Mouse (Mus musculus): Measurements from ENCODE around the gene Marveld3. TPM values are rescaled to one million over a fixed set of nuclear protein-coding genes. Genes with fewer than 3 reads are reported as not detected.

The Marveld3 gene
- not detected for total RNA-seq (2018; cell fraction: chromatin; rRNA removed)
- not detected for total RNA-seq (2018; cell fraction: cytosol; rRNA removed)
- total RNA-seq (2018; cell fraction: nucleus; rRNA removed), result not detected
- polyA plus RNA-seq (2018), result not detected in 3 replicates

DNA sequence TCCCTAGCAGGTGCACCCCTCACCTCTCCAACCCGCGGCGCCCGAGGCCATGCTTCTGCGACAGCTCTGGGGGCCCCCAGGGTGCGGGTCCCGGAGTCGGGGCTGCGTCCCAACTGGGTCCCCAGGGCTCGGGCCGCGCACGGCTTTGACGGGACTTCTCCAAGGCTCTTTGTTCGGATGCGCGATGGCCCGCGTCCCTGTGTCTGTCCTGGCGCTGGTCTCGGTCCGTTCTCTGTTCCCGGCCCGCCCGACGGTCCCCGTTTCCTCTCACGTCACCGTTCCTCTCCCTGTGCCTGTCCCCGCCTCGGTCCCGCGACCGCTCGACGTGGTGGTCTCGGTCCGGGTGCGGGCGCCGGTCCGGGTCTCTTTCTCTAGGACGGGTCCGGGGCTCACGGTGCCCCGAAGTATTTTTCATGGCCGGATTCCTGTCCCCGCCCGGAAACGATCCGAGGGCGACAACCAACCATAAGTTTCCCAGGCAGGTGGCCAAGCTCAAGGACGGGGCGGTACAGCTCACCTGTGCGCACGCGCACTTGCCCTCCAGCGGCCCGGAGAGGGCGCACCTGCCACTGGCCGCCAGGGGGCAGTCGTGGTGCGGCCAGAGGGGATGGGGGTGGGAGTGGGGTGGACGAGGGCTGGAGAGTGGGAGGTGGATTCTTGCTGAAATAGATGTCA lies at the start of gene Marveld3:
Gene Marveld3 (minus strand): TSS at position 511 of the 675 bp plus-strand sequence.
- Histone ChIP-seq H3K27ac (no peak within 1 kb of the TSS), H3K4me3 (ENCODE audit: inconsistent target) (no peak within 1 kb of the TSS), H3K79me2 (ENCODE audit: inconsistent target) (no peaks in the 10 kb centered on the region), H3K36me3 (ENCODE audit: inconsistent target) (no peaks in the 10 kb centered on the region)
- WGBS (ENCODE audit: missing documents), result 10% methylated on average over 62 of the region's 64 CpGs

DNA sequence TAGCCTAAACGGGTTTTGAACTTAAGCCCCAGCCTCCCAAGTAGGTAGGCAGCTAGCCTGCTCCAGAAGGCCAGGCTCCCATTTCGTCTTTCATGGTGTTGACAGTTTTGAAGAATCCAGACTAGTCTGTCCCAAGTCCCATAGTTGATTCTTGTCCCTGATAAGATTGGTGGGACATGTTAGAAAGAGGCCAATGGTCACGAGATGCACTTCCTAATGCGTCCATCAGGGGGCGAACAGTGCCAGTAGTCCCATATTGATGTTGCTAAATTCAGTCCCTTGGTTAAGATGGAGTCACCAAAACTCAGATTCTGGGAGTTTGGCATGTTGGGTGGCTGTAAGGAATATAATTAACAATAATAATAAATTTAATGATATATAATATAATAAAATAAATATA lies 48.9 kb upstream of the Marveld3 start:
- H3K4me3 ChIP-seq (ENCODE audit: inconsistent target), result no peak overlapping the region
- H3K36me3 ChIP-seq (ENCODE audit: inconsistent target), result no peaks in the 10 kb centered on the region
- H3K27ac ChIP-seq, result no peak overlapping the region
- 38% methylated on average over 5 of the region's 5 CpGs for WGBS (ENCODE audit: missing documents)
- no peaks in the 10 kb centered on the region for H3K79me2 ChIP-seq (ENCODE audit: inconsistent target)

DNA sequence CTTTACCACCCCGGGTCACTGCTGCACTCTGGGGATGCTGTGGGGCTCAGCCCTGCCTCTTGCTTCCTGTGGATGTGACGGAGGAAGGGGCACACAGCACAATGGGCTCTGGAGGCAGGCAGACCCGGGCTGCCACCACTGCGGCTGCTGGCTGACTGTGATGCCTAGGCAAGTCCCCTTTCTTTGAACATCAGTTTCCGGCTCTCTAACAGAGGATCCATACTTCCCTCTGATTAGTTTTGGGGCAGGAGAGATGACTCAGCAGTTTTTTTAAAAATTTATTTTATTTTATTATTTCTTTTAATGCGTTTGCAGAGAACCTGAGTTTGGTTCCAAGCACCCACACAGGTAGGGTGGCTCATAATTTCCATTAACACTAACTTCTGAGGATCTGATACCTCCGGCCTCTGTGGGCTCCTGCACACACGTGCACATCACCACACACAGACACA lies 47.0 kb upstream of the Marveld3 start:
- H3K4me3 ChIP-seq (ENCODE audit: inconsistent target), result no peak overlapping the region
- H3K36me3 ChIP-seq (ENCODE audit: inconsistent target), result no peaks in the 10 kb centered on the region
- 22% methylated on average over 8 of the region's 8 CpGs for WGBS (ENCODE audit: missing documents)
- no peak overlapping the region for H3K27ac ChIP-seq
- H3K79me2 ChIP-seq (ENCODE audit: inconsistent target), result no peaks in the 10 kb centered on the region

DNA sequence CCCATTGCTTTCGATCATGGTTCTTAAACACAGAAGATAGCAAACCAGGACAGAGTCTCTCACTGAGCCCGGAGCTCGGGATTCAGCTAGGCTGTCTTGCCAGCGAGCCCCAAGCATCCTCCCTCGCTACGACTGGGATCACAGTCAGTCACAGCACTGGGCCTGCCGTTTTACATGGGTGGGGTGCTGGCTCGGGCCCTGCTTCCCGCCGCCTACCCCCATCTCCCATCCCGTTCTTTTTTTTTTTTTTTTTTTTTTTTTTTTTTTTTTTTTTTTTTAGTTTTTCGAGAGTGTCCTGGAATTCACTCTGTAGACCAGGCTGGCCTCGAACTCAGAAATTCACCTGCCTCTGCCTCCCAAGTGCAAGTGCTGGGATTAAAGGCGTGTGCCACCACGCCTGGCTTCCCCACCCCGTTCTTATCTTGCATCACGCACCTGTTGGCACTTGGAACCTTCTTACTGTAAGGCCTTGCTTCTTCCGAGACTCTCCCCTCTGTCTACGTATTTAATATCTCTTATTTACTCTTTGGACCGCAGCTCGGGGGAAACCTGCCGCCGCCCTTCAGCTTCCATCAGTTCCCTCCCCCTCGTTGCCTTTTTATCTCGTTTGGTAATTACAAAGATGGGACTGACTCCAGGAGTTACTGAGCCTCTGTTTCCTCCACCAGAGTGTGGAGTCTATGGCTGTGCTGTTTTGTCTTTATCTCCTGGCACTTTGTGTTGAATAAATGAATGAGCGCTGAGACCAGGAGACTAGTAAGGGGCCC lies 46.4 kb upstream of the Marveld3 start:
- Histone ChIP-seq H3K36me3 (ENCODE audit: inconsistent target) (no peaks in the 10 kb centered on the region), H3K79me2 (ENCODE audit: inconsistent target) (no peaks in the 10 kb centered on the region), H3K27ac (no peak overlapping the region), H3K4me3 (ENCODE audit: inconsistent target) (no peak overlapping the region)
- 69% methylated on average over 17 of the region's 26 CpGs for WGBS (ENCODE audit: missing documents)

DNA sequence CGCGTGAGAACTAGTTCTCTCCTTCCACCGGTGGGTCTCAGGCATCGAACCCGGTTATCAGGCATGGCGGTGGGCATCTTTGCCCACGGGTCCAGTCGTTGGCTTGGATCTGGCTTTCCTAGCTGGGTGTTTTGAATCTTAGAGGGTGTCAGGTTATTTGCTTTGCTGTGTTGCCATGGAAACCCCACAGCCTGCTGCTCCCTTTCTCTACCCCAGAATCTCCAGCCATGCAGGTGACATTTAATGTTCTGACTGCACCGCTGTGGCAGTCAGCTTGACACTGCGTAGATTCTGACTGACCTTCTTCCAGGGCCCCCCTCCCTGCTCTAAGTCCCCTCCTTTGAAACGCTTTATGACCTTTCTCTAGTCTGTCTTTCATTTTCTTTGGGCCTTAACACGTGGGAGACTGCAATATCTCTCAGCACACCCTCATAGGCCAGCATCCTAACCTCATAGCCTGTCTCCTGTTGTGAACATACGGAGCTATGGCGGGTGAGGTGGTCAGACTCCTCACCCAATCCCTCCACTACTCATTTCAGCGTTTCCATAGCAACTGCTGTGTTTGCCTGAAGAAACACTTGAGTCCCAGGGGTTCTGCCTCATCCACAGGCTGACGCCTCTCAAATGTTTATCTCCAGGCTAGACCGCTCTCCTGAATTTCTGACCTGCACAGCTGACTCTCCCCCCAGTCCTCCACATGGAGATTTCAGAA lies 44.5 kb upstream of the Marveld3 start:
- 82% methylated on average over 17 of the region's 17 CpGs for WGBS (ENCODE audit: missing documents)
- Histone ChIP-seq H3K4me3 (ENCODE audit: inconsistent target) (no peak overlapping the region), H3K36me3 (ENCODE audit: inconsistent target) (no peaks in the 10 kb centered on the region), H3K27ac (no peak overlapping the region), H3K79me2 (ENCODE audit: inconsistent target) (no peaks in the 10 kb centered on the region)

DNA sequence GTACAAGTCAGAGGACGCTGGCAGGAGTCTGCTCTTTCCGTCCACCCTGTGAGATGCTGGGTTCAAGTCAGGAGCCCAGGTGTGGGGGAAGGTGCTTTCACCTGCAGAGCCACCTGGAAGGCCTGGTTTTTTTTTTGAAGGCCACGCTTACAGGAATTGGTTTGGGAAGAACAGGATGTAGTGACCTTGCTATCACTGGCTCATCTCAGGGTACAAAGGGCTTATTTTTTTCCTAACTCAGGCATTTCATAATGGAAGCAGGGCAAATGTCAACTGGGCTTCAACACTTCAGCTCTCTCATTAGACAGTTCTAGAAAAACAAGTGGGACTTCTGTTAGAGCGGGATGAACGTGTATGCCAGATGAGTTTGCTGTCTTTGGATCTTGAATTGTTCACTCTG lies 42.3 kb upstream of the Marveld3 start:
- no peak overlapping the region for H3K4me3 ChIP-seq (ENCODE audit: inconsistent target)
- 84% methylated on average over 5 of the region's 5 CpGs for WGBS (ENCODE audit: missing documents)
- no peaks in the 10 kb centered on the region for H3K36me3 ChIP-seq (ENCODE audit: inconsistent target)
- H3K27ac ChIP-seq, result no peak overlapping the region
- H3K79me2 ChIP-seq (ENCODE audit: inconsistent target), result no peaks in the 10 kb centered on the region

DNA sequence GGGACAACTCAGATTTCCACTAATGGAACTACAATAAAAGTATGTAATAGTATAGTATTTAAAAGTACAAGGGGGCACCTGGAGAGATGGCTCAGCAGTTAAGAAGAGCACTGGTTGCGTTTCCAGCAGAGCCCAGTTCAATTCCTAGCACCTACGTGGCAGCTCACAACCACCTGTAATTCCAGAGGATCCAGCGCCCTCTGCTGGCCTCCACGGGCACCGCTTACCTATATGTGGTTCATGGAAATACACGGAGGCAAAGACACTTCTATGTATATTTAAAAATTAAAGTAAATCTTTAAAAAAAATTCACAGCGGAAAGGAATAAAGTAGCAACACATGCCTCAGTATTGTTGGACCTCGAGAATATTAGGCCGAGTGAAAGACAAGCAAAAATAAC lies 41.0 kb upstream of the Marveld3 start:
- no peak overlapping the region for H3K27ac ChIP-seq
- no peak overlapping the region for H3K4me3 ChIP-seq (ENCODE audit: inconsistent target)
- H3K36me3 ChIP-seq (ENCODE audit: inconsistent target), result no peaks in the 10 kb centered on the region
- WGBS (ENCODE audit: missing documents), result 61% methylated on average over 9 of the region's 9 CpGs
- H3K79me2 ChIP-seq (ENCODE audit: inconsistent target), result no peaks in the 10 kb centered on the region

DNA sequence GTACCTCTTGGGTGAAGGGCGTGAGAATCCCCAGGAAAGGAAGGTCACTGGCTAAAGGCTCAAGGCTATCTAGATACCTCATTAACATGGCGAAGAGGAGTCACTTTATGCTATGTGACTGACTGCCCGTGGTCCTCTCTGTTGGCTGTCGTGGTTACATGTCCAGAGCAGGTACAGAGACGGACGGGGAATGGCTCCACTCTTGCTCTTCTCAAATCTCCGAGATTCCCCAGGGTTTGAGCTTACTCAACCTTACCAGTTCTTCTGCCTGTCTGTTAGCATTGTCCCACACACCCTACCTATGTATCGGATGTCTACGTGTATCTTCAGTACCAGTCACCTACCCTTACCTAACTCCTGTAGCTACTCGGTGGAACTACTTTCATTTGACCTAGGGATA lies 38.0 kb upstream of the Marveld3 start:
- Histone ChIP-seq H3K36me3 (ENCODE audit: inconsistent target) (no peaks in the 10 kb centered on the region), H3K79me2 (ENCODE audit: inconsistent target) (no peaks in the 10 kb centered on the region), H3K4me3 (ENCODE audit: inconsistent target) (no peak overlapping the region), H3K27ac (no peak overlapping the region)
- 87% methylated on average over 10 of the region's 10 CpGs for WGBS (ENCODE audit: missing documents)

DNA sequence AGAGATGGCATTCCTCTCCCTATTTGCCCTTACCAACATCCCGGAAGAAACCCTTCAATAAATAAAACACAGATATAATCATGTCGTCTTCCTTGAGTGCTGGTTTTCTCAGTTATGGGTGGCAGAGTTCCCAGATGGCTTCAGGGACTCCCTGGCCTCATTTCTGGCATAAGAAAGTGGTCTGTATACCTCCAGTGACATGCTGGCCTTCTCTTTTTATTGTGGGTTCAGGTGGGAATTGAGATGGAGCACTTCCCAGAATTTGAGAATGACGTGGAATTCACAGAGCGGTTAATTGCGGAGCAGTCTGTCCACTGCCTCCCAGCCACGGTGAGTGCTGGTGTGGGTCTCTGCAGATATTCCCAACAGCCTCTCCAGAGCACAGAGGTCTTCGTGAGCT lies 36.1 kb upstream of the Marveld3 start:
- Histone ChIP-seq H3K36me3 (ENCODE audit: inconsistent target) (no peaks in the 10 kb centered on the region), H3K4me3 (ENCODE audit: inconsistent target) (no peak overlapping the region), H3K79me2 (ENCODE audit: inconsistent target) (no peaks in the 10 kb centered on the region), H3K27ac (no peak overlapping the region)
- 88% methylated on average over 7 of the region's 7 CpGs for WGBS (ENCODE audit: missing documents)

DNA sequence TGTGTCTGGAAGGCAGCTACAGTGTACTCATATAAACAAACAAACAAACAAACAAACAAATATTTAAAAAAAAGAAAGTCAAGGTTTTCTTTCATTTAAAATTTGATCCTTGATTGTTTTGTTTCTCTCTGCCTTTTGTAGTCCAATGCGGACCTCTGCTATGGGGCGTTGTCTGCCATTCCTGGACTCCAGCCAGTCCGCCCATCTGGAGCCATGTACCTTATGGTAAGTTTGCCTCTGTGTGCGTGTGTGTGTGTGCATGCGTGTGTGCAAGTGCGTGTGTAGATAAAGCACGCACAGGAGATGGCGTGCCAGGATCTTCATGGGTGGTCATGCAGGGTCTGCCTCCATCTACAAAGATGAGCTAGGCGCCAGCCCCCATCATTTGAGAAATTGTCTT lies 35.4 kb upstream of the Marveld3 start:
- H3K27ac ChIP-seq, result no peak overlapping the region
- 91% methylated on average over 9 of the region's 9 CpGs for WGBS (ENCODE audit: missing documents)
- no peaks in the 10 kb centered on the region for H3K79me2 ChIP-seq (ENCODE audit: inconsistent target)
- H3K4me3 ChIP-seq (ENCODE audit: inconsistent target), result no peak overlapping the region
- H3K36me3 ChIP-seq (ENCODE audit: inconsistent target), result no peaks in the 10 kb centered on the region

DNA sequence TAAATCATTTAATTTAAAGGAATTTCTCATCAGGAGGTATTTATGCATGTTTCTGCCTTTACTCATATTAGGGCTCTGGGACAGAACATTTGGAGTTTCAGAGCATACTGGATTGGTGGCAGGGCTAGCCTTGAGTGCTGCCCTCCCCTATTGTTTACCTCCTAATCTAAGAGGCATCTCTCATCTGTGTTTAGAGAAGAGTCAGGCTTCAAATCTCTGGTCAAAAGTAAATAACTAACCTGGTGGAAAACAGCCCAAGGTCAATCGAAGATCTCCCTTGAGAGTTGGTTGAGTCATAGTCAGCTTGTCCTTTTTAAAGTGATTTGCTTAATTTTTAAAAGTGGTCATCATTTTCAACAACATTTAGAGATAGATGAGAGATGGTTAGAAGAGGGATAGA lies 30.9 kb upstream of the Marveld3 start:
- Histone ChIP-seq H3K4me3 (ENCODE audit: inconsistent target) (no peak overlapping the region), H3K36me3 (ENCODE audit: inconsistent target) (no peaks in the 10 kb centered on the region), H3K27ac (no peak overlapping the region), H3K79me2 (ENCODE audit: inconsistent target) (no peaks in the 10 kb centered on the region)
- 71% methylated on average over 1 of the region's 1 CpGs for WGBS (ENCODE audit: missing documents)

DNA sequence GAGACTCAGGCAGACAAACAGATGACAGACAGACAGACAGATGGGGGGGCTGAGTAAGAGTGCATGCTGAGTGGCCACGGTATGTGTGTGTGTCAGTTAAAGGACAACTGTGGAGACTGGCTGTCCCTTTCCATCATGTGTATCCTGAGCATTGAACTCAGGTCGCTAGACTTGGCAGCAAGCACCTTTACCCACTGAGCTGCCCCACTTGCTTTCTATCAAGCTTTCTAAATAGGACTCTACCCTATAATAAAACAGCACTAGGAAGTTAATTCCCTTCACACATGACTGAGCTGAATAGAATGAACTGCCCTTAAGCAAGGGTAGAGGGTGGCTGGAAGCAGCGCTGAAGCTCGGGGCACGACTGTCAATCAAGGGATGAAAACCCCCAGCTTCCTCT lies 30.2 kb upstream of the Marveld3 start:
- Histone ChIP-seq H3K36me3 (ENCODE audit: inconsistent target) (no peaks in the 10 kb centered on the region), H3K79me2 (ENCODE audit: inconsistent target) (no peaks in the 10 kb centered on the region), H3K4me3 (ENCODE audit: inconsistent target) (no peak overlapping the region), H3K27ac (no peak overlapping the region)
- WGBS (ENCODE audit: missing documents), result 90% methylated on average over 5 of the region's 5 CpGs

DNA sequence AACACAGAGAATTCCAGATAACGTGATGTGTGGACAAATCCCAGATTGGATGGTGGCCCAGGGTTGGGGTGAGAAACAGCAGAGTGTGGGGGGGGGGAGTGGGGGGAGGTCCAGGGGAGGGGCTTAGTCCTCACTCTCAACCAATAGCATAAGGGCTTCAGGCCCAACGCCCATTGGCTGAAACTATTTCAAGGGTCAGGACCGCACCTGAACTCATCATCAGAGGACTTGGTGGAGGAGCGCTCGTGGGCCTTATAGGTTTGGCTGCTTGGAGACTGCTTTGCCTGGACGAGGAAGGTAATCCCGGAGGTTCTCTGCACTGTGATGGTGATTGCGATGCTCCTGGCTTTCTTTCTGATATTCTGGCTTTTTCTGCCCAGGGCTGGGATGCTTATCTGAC lies 28.2 kb upstream of the Marveld3 start, which contains the start of gene Tat:
Gene Tat (plus strand): TSS at position 214 of the 400 bp plus-strand sequence.
- Histone ChIP-seq H3K4me3 (ENCODE audit: inconsistent target) (no peak within 1 kb of the TSS), H3K79me2 (ENCODE audit: inconsistent target) (no peaks in the 10 kb centered on the region), H3K27ac (no peak within 1 kb of the TSS), H3K36me3 (ENCODE audit: inconsistent target) (no peaks in the 10 kb centered on the region)
- WGBS (ENCODE audit: missing documents), result 89% methylated on average over 8 of the region's 8 CpGs

DNA sequence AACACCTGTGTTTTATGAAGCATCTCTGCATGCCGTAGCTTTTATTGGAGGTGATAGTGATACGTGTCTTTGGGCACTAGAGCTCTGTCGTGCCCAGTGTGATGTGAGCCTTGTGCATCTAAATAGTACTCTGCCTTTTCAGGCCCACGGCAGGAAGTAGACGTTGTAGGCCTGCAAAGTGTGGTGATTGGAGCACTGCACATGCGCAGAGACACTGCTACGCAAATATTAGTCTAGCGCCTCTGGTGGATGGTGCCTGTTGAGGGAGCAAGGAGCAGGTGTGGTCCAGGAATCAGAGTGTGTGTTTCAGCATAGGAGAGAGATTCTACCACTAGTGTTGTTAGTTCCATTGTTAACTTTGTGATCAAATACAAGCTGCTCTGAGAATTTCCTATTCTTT lies 27.1 kb upstream of the Marveld3 start:
- Histone ChIP-seq H3K79me2 (ENCODE audit: inconsistent target) (no peaks in the 10 kb centered on the region), H3K36me3 (ENCODE audit: inconsistent target) (no peaks in the 10 kb centered on the region), H3K4me3 (ENCODE audit: inconsistent target) (no peak overlapping the region), H3K27ac (no peak overlapping the region)
- WGBS (ENCODE audit: missing documents), result 90% methylated on average over 8 of the region's 8 CpGs

DNA sequence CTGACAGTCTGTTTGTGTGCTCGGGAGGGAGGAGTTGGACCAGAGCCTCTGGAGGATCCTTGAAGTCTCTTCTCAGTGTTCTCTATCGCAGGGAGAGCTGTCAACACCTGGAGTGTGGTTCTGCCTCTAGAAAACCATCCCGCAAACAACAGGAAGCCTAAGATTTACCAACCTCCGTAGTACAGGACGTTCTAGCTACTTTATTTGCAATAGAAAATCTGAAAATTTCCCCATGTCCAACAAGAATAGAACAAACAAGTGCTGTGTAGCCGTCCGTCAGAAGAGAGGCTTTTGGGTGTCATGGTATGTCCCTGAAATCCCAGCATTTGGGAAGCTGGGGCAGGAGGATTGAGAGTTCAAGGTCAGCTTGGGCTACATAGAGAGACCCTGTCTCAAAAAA lies 25.8 kb upstream of the Marveld3 start:
- Histone ChIP-seq H3K27ac (no peak overlapping the region), H3K36me3 (ENCODE audit: inconsistent target) (no peaks in the 10 kb centered on the region), H3K4me3 (ENCODE audit: inconsistent target) (no peak overlapping the region), H3K79me2 (ENCODE audit: inconsistent target) (no peaks in the 10 kb centered on the region)
- 84% methylated on average over 7 of the region's 7 CpGs for WGBS (ENCODE audit: missing documents)

Measured in macrophage (primary cell).